Mouse (Mus musculus) intestine, embryonic 15.5 days (tissue): Measurements from ENCODE around the gene 1810013L24Rik. TPM values are rescaled to one million over a fixed set of nuclear protein-coding genes. Genes with fewer than 3 reads are reported as not detected.
"Not testable (repeated sequence)": the region's sequence is repeated elsewhere in the genome, so short reads cannot be mapped to it uniquely, and the experiment has no call there.

Source experiments
- ATAC-seq: fragments of 200-750 bp; cut with Nextera tagmentation; 2 replicates; pipeline ENCODE4 v1.8.0; 2017; ENCODE audit warnings: moderate TSS enrichment, moderate library complexity
- H3K27ac ChIP-seq: fragments of 300-500 bp; sonication (generic); 2 replicates; pipeline ENCODE4 v1.5.1; 2015; ENCODE audit warnings: mild to moderate bottlenecking, inconsistent platforms
- H3K27me3 ChIP-seq: fragments of 300-500 bp; sonication (generic); replicated peaks from 2 replicates; pipeline ENCODE4 v1.6.1; 2015; ENCODE audit warnings: inconsistent platforms
- H3K36me3 ChIP-seq: fragments of 300-500 bp; sonication (generic); 2 replicates; pipeline ENCODE4 v1.6.1; 2015; ENCODE audit warnings: inconsistent platforms
- H3K4me1 ChIP-seq: fragments of 300-500 bp; sonication (generic); replicated peaks from 2 replicates; pipeline ENCODE4 v1.6.1; 2015; ENCODE audit warnings: inconsistent platforms
- H3K4me2 ChIP-seq: fragments of 300-500 bp; sonication (generic); replicated peaks from 2 replicates; pipeline ENCODE4 v1.6.1; 2015; ENCODE audit warnings: mild to moderate bottlenecking, inconsistent platforms
- H3K4me3 ChIP-seq: fragments of 300-500 bp; sonication (generic); replicated peaks from 2 replicates; pipeline ENCODE4 v1.5.1; 2015; ENCODE audit warnings: inconsistent platforms
- H3K9ac ChIP-seq: fragments of 300-500 bp; sonication (generic); 2 replicates; pipeline ENCODE4 v1.6.1; 2015; ENCODE audit warnings: inconsistent platforms
- H3K9me3 ChIP-seq: fragments of 300-500 bp; sonication (generic); 2 replicates; pipeline ENCODE4 v1.6.1; 2016; ENCODE audit warnings: inconsistent platforms
- WGBS: fragments of 180-500 bp; shearing (Covaris S2); methylation state at CpG from one replicate; pipeline ENCODE4 v1.1.7; 2015; 5-methylcytosine and 5-hydroxymethylcytosine counted together
- polyA plus RNA-seq: library from polyadenylated mRNA; unstranded; fragments of >200 nt; fragmentation: Nextera tagmentation; extraction: Ambion mirVana; gene quantifications from 2 replicates; pipeline ENCODE4 v1.2.1, GENCODE M21; 2015

1810013L24Rik gene
- polyA plus RNA-seq, 1 experiment from 2014 or later = 17.7 TPM

- Histone ChIP-seq H3K36me3 (no peaks in the 10 kb centered on the region), H3K27ac (no peak overlapping the region), H3K27me3 (no peaks in the 10 kb centered on the region), H3K4me1 (no peaks in the 10 kb centered on the region), H3K4me2 (no peak overlapping the region), H3K9ac (no peak overlapping the region), H3K9me3 (no peaks in the 10 kb centered on the region), H3K4me3 (no peak overlapping the region)
- no peak for ATAC-seq
- 84% methylated on average over 6 of the region's 6 CpGs for WGBS
These were observed 41.5 kb downstream of the 1810013L24Rik start for GRCm38 (mm10) chr16:8871376-8871775.

GRCm38 (mm10) chr16:8872019-8872418 is 42.1 kb downstream of the 1810013L24Rik start:
- 42% methylated on average over 5 of the region's 5 CpGs for WGBS
- Histone ChIP-seq H3K27me3 (no peaks in the 10 kb centered on the region), H3K4me2 (no peak overlapping the region), H3K4me1 (no peaks in the 10 kb centered on the region), H3K9me3 (no peaks in the 10 kb centered on the region), H3K36me3 (no peaks in the 10 kb centered on the region), H3K4me3 (no peak overlapping the region), H3K9ac (no peak overlapping the region), H3K27ac (no peak overlapping the region)
- ATAC-seq = peak; percentile 64

- no peak overlapping the region for H3K4me3 ChIP-seq
These were observed 42.6 kb downstream of the 1810013L24Rik start for GRCm38 (mm10) chr16:8872486-8872885.

GRCm38 (mm10) chr16:8880076-8880475 is 50.2 kb downstream of the 1810013L24Rik start:
- WGBS = 72% methylated on average over 5 of the region's 5 CpGs
- H3K27me3 ChIP-seq = no peaks in the 10 kb centered on the region
- ATAC-seq = no peak

More at GRCm38 (mm10) chr16:8872486-8872885, 42.6 kb downstream of the 1810013L24Rik start:
- ATAC-seq = no peak
- Histone ChIP-seq H3K4me1 (no peaks in the 10 kb centered on the region), H3K27ac (no peak overlapping the region), H3K9ac (no peak overlapping the region), H3K27me3 (no peaks in the 10 kb centered on the region), H3K36me3 (no peaks in the 10 kb centered on the region), H3K4me2 (no peak overlapping the region), H3K9me3 (no peaks in the 10 kb centered on the region)
- 63% methylated on average over 3 of the region's 3 CpGs for WGBS

GRCm38 (mm10) chr16:8883674-8884241 is 53.9 kb downstream of the 1810013L24Rik start:
- Histone ChIP-seq H3K9ac (no peak overlapping the region), H3K9me3 (no peaks in the 10 kb centered on the region), H3K4me3 (no peak overlapping the region; the same call in 1 of the 2 replicates), H3K4me1 (no peaks in the 10 kb centered on the region), H3K27me3 (no peaks in the 10 kb centered on the region), H3K4me2 (0 out of 2 replicates have a peak overlapping the region, but pooled peaks have one; percentile 12), H3K27ac (no peak overlapping the region), H3K36me3 (no peaks in the 10 kb centered on the region)
- ATAC-seq = peak; percentile 39; the same call in 1 of the 2 replicates
- WGBS = 45% methylated on average over 11 of the region's 11 CpGs

More at GRCm38 (mm10) chr16:8880076-8880475, 50.2 kb downstream of the 1810013L24Rik start:
- Histone ChIP-seq H3K36me3 (no peaks in the 10 kb centered on the region), H3K9me3 (no peaks in the 10 kb centered on the region), H3K27ac (no peak overlapping the region), H3K4me3 (no peak overlapping the region), H3K9ac (no peak overlapping the region), H3K4me2 (no peak overlapping the region), H3K4me1 (no peaks in the 10 kb centered on the region)

- H3K4me3 ChIP-seq, H3K36me3 ChIP-seq, H3K4me2 ChIP-seq, H3K9ac ChIP-seq, H3K27ac ChIP-seq, H3K27me3 ChIP-seq, H3K9me3 ChIP-seq, ATAC-seq, H3K4me1 ChIP-seq: not testable (repeated sequence)
- 46% methylated on average over 4 of the region's 4 CpGs for WGBS
These were observed 64.3 kb downstream of the 1810013L24Rik start for GRCm38 (mm10) chr16:8894214-8894613.

GRCm38 (mm10) chr16:8895301-8895700 is 65.4 kb downstream of the 1810013L24Rik start:
- no peaks in the 10 kb centered on the region for H3K27me3 ChIP-seq
- H3K9me3 ChIP-seq = no peaks in the 10 kb centered on the region
- no peaks in the 10 kb centered on the region for H3K36me3 ChIP-seq
- 88% methylated on average over 4 of the region's 4 CpGs for WGBS
- H3K4me2 ChIP-seq = no peak overlapping the region
- H3K4me3 ChIP-seq = no peak overlapping the region
- no peak overlapping the region for H3K27ac ChIP-seq
- H3K9ac ChIP-seq = no peak overlapping the region
- no peaks in the 10 kb centered on the region for H3K4me1 ChIP-seq
- ATAC-seq = no peak

GRCm38 (mm10) chr16:8906115-8906514 is 76.2 kb downstream of the 1810013L24Rik start:
- not testable (repeated sequence) for H3K9me3 ChIP-seq, ATAC-seq

More at GRCm38 (mm10) chr16:8906115-8906514, 76.2 kb downstream of the 1810013L24Rik start:
- not testable (repeated sequence) for H3K27me3 ChIP-seq, H3K4me2 ChIP-seq, H3K27ac ChIP-seq, H3K36me3 ChIP-seq, H3K4me1 ChIP-seq, H3K4me3 ChIP-seq, H3K9ac ChIP-seq
- WGBS = 20% methylated on average over 2 of the region's 2 CpGs

Other genes starting within 250 kb of the 1810013L24Rik start
- 92.0 and 98.9 TPM in 2 replicates for gene Pmm2, start 192.4 kb upstream of the 1810013L24Rik start, polyA plus RNA-seq
- gene Tmem186, start 192.4 kb upstream of the 1810013L24Rik start, polyA plus RNA-seq = 22.0 and 22.2 TPM in 2 replicates
- 89.8 and 90.4 TPM in 2 replicates for gene Carhsp1, start 157.9 kb upstream of the 1810013L24Rik start, polyA plus RNA-seq
- not detected in 2 replicates for gene Gm5767, start 149.3 kb upstream of the 1810013L24Rik start, polyA plus RNA-seq
- gene Usp7, start 37.8 kb upstream of the 1810013L24Rik start, polyA plus RNA-seq = 22.6 and 25.5 TPM in 2 replicates